Mouse (Mus musculus) liver, postnatal 0 days (tissue): ENCODE measurements at regions not wholly inside any gene's neighbourhood (a gene's known extent, or its start where the extent isn't known, plus 50 kb on each side); places are given as distances from the start of the nearest gene placed in this dataset.

ENCODE experiments used
- CTCF ChIP-seq: sonication (generic); IDR thresholded peaks from 2 replicates; pipeline ENCODE4 v1.5.1; 2016; ENCODE audit warnings: antibody characterized with exemption, low read depth
- EP300 ChIP-seq: IDR thresholded peaks from 2 replicates; pipeline ENCODE4 v1.6.1; 2016; ENCODE audit warnings: antibody characterized with exemption, low read depth, mild to moderate bottlenecking

GRCm38 (mm10) chr3:115530441-115530840, 184.4 kb downstream of the S1pr1 start:
- TF ChIP-seq CTCF (no peak), EP300 (no peak)
